Mouse (Mus musculus) midbrain, postnatal 0 days (tissue): ENCODE measurements around the gene Kalrn. TPM values are rescaled to one million over a fixed set of nuclear protein-coding genes. Genes with fewer than 3 reads are reported as not detected.

ENCODE experiments used
- ATAC-seq: fragments of 200-750 bp; cut with Nextera tagmentation; 2 replicates; pipeline ENCODE4 v1.8.0; 2017; ENCODE audit warnings: moderate number of reproducible peaks, mild to moderate bottlenecking, moderate TSS enrichment, moderate library complexity; ENCODE audit not compliant: low FRiP score
- DNase-seq: peaks from one replicate; pipeline ENCODE4 v3.0.0-alpha.2; 2015; ENCODE audit warnings: low spot score
- H3K27ac ChIP-seq: fragments of 300-500 bp; sonication (generic); 2 replicates; pipeline ENCODE4 v1.5.1; 2014; ENCODE audit warnings: low read depth, mild to moderate bottlenecking, low read length, mixed read lengths
- H3K27me3 ChIP-seq: fragments of 300-500 bp; sonication (generic); 2 replicates; pipeline ENCODE4 v1.6.1; 2014; ENCODE audit warnings: low read length, control low read depth, mixed read lengths; ENCODE audit not compliant: insufficient read depth
- H3K36me3 ChIP-seq: fragments of 300-500 bp; sonication (generic); 2 replicates; pipeline ENCODE4 v1.6.1; 2014; ENCODE audit warnings: low read length, control low read depth, mixed read lengths; ENCODE audit not compliant: insufficient read depth
- H3K4me1 ChIP-seq: fragments of 300-500 bp; sonication (generic); 2 replicates; pipeline ENCODE4 v1.6.1; 2014; ENCODE audit warnings: mild to moderate bottlenecking, control low read depth, antibody characterized with exemption, low read length, mixed read lengths; ENCODE audit not compliant: insufficient read depth
- H3K4me2 ChIP-seq: fragments of 300-500 bp; sonication (generic); 2 replicates; pipeline ENCODE4 v1.6.1; 2014; ENCODE audit warnings: low read depth, mild to moderate bottlenecking, low read length, mixed read lengths; ENCODE audit not compliant: poor library complexity, severe bottlenecking
- H3K4me3 ChIP-seq: fragments of 300-500 bp; sonication (generic); 2 replicates; pipeline ENCODE4 v1.5.1; 2014; ENCODE audit warnings: low read depth, mild to moderate bottlenecking, low read length, moderate library complexity
- H3K9ac ChIP-seq: fragments of 300-500 bp; sonication (generic); replicated peaks from 2 replicates; pipeline ENCODE4 v1.6.1; 2014; ENCODE audit warnings: mild to moderate bottlenecking, low read length, moderate library complexity, mixed read lengths; ENCODE audit not compliant: poor library complexity, severe bottlenecking
- H3K9me3 ChIP-seq: fragments of 300-500 bp; sonication (generic); 2 replicates; pipeline ENCODE4 v1.6.1; 2016; ENCODE audit warnings: low read length, control low read depth
- CTCF ChIP-seq: IDR thresholded peaks from 2 replicates; pipeline ENCODE4 v1.5.1; 2016; ENCODE audit warnings: antibody characterized with exemption, mild to moderate bottlenecking
- WGBS: fragments of 180-500 bp; shearing (Covaris S2); extraction: QIAGEN DNeasy Blood & Tissue Kit; methylation state at CpG from one replicate; pipeline ENCODE4 v1.1.7; 2014; 5-methylcytosine and 5-hydroxymethylcytosine counted together
- polyA plus RNA-seq: library from polyadenylated mRNA; unstranded; fragments of >200 nt; fragmentation: Nextera tagmentation; extraction: Ambion mirVana; gene quantifications from 2 replicates; pipeline ENCODE4 v1.2.1, GENCODE M21; 2015
- total RNA-seq: library from RNA; depleted of rRNA; stranded (reverse); fragments of >200 nt; gene quantifications from 2 replicates; pipeline ENCODE4 v1.2.3, GENCODE M21; 2014

Kalrn gene
- total and polyA plus RNA-seq, 2 experiments from 2014 or later: 23.6 to 128 TPM

GRCm38 (mm10) chr16:34057464-34057863 lies 515.9 kb downstream of the Kalrn start:
- Histone ChIP-seq H3K36me3 (peaks cover 17% of the 10 kb centered on the region), H3K4me2 (no peak overlapping the region), H3K27ac (no peak overlapping the region), H3K27me3 (no peaks in the 10 kb centered on the region), H3K9ac (no peak overlapping the region), H3K4me1 (no peaks in the 10 kb centered on the region), H3K9me3 (no peaks in the 10 kb centered on the region), H3K4me3 (no peak overlapping the region)
- WGBS: 80% methylated on average over 5 of the region's 5 CpGs
- no peak for TF ChIP-seq CTCF
- DNase-seq (no peak), ATAC-seq (no peak)

GRCm38 (mm10) chr16:34056418-34057111 lies 516.8 kb downstream of the Kalrn start:
- no peak for TF ChIP-seq CTCF
- Histone ChIP-seq H3K4me3 (no peak overlapping the region), H3K4me1 (no peaks in the 10 kb centered on the region), H3K27ac (no peak overlapping the region), H3K27me3 (no peaks in the 10 kb centered on the region), H3K36me3 (peaks cover 17% of the 10 kb centered on the region), H3K9me3 (no peaks in the 10 kb centered on the region), H3K4me2 (no peak overlapping the region), H3K9ac (no peak overlapping the region)
- WGBS: 78% methylated on average over 10 of the region's 10 CpGs
- ATAC-seq (no peak), DNase-seq (no peak)

- no peak overlapping the region for H3K27ac ChIP-seq
- no peak overlapping the region for H3K4me2 ChIP-seq
- no peak for TF ChIP-seq CTCF
- no peaks in the 10 kb centered on the region for H3K4me1 ChIP-seq
- no peak for ATAC-seq
- no peaks in the 10 kb centered on the region for H3K27me3 ChIP-seq
- no peak overlapping the region for H3K4me3 ChIP-seq
- 91% methylated on average over 7 of the region's 7 CpGs for WGBS
- no peaks in the 10 kb centered on the region for H3K9me3 ChIP-seq
- DNase-seq: no peak
- H3K36me3 ChIP-seq: peaks cover 24% of the 10 kb centered on the region
- H3K9ac ChIP-seq: no peak overlapping the region
These were observed 523.2 kb downstream of the Kalrn start for GRCm38 (mm10) chr16:34050090-34050489.

GRCm38 (mm10) chr16:34049361-34049760 lies 524.0 kb downstream of the Kalrn start:
- no peak for TF ChIP-seq CTCF
- Histone ChIP-seq H3K9ac (no peak overlapping the region), H3K4me1 (no peaks in the 10 kb centered on the region), H3K27ac (no peak overlapping the region), H3K27me3 (no peaks in the 10 kb centered on the region), H3K36me3 (peaks cover 20% of the 10 kb centered on the region), H3K4me2 (no peak overlapping the region), H3K4me3 (no peak overlapping the region), H3K9me3 (no peaks in the 10 kb centered on the region)
- WGBS: 95% methylated on average over 12 of the region's 12 CpGs
- no peak for ATAC-seq
- DNase-seq: no peak

- Histone ChIP-seq H3K27me3 (no peaks in the 10 kb centered on the region), H3K9me3 (no peaks in the 10 kb centered on the region), H3K9ac (no peak overlapping the region), H3K4me2 (no peak overlapping the region), H3K4me3 (no peak overlapping the region), H3K27ac (no peak overlapping the region), H3K36me3 (peaks cover 15% of the 10 kb centered on the region), H3K4me1 (no peaks in the 10 kb centered on the region)
- no peak for ATAC-seq
- no peak for TF ChIP-seq CTCF
- no peak for DNase-seq
- 91% methylated on average over 4 of the region's 4 CpGs for WGBS
These were observed 525.1 kb downstream of the Kalrn start for GRCm38 (mm10) chr16:34048232-34048631.

- H3K36me3 ChIP-seq: peaks cover 10% of the 10 kb centered on the region
- H3K9ac ChIP-seq: no peak overlapping the region; the same call in 1 of the 2 replicates
- 69% methylated on average over 7 of the region's 7 CpGs for WGBS
- no peaks in the 10 kb centered on the region for H3K9me3 ChIP-seq
- no peaks in the 10 kb centered on the region for H3K4me1 ChIP-seq
- H3K4me3 ChIP-seq: no peak overlapping the region
- H3K4me2 ChIP-seq: no peak overlapping the region
- no peak for TF ChIP-seq CTCF
- DNase-seq (no peak), ATAC-seq (no peak)
- H3K27ac ChIP-seq: no peak overlapping the region
- H3K27me3 ChIP-seq: no peaks in the 10 kb centered on the region
These were observed 525.8 kb downstream of the Kalrn start for GRCm38 (mm10) chr16:34047543-34047942.
